Mouse (Mus musculus) cerebellum, postnatal 10 days (tissue): ENCODE measurements around the gene En1.

Experiments
- DNase-seq, 2 experiments: peaks; one replicate each; pipeline ENCODE4 v3.0.0; 2021; ENCODE audit warnings: mixed read lengths in 2 of 2

The En1 gene

GRCm38 (mm10) chr1:120600516-120601252, 1.5 kb upstream of the En1 start:
- DNase-seq: peak in 1 of 2 experiments; percentile 24

GRCm38 (mm10) chr1:120601253-120601836, 873 bp upstream of the En1 start:
- peak; percentile 33 to 46 for DNase-seq

GRCm38 (mm10) chr1:120602876-120603655, 848 bp downstream of the En1 start:
- DNase-seq: peak; percentile 69 to 72

GRCm38 (mm10) chr1:120603656-120604051, 1.4 kb downstream of the En1 start:
- peak; percentile 52 to 59 for DNase-seq

- peak; percentile 44 to 56 for DNase-seq
Observed at GRCm38 (mm10) chr1:120604431-120605142, 2.4 kb downstream of the En1 start.

- DNase-seq: peak in 1 of 2 experiments; percentile 46
Observed at GRCm38 (mm10) chr1:120605143-120605435, 2.9 kb downstream of the En1 start.

GRCm38 (mm10) chr1:120605521-120606310, 3.5 kb downstream of the En1 start:
- peak; percentile 37 to 54 for DNase-seq

GRCm38 (mm10) chr1:120606641-120607575, 4.7 kb downstream of the En1 start:
- peak; percentile 62 to 71 for DNase-seq

GRCm38 (mm10) chr1:120607576-120608400, 5.6 kb downstream of the En1 start:
- peak; percentile 64 to 72 for DNase-seq

- DNase-seq: peak in 1 of 2 experiments; percentile 42
Observed at GRCm38 (mm10) chr1:120608461-120608860, 6.2 kb downstream of the En1 start.

- no peak for DNase-seq
Observed at GRCm38 (mm10) chr1:120609611-120610010, 7.4 kb downstream of the En1 start.

GRCm38 (mm10) chr1:120613461-120614306, 11.5 kb downstream of the En1 start:
- DNase-seq: peak in 1 of 2 experiments; percentile 23

GRCm38 (mm10) chr1:120614307-120615100, 12.3 kb downstream of the En1 start:
- DNase-seq: peak in 1 of 2 experiments; percentile 7

- no peak for DNase-seq
Observed at GRCm38 (mm10) chr1:120615521-120615920, 13.3 kb downstream of the En1 start.

GRCm38 (mm10) chr1:120615927-120616326, 13.7 kb downstream of the En1 start:
- DNase-seq: peak in 1 of 2 experiments; percentile 37

GRCm38 (mm10) chr1:120621383-120621782, 19.2 kb downstream of the En1 start:
- DNase-seq: no peak

- DNase-seq: peak; percentile 55 to 57
Observed at GRCm38 (mm10) chr1:120626930-120627621, 24.9 kb downstream of the En1 start.

GRCm38 (mm10) chr1:120627622-120628001, 25.4 kb downstream of the En1 start:
- no peak for DNase-seq
